Mouse (Mus musculus) heart, postnatal 0 days (tissue): ENCODE data around the gene Ppp6r1. TPM values are rescaled to one million over a fixed set of nuclear protein-coding genes. Genes with fewer than 3 reads are reported as not detected.

ENCODE experiments used
- ATAC-seq: fragments of 200-750 bp; cut with Nextera tagmentation; 2 replicates; pipeline ENCODE4 v1.8.0; 2017; ENCODE audit warnings: low read depth, moderate number of reproducible peaks, moderate library complexity; ENCODE audit not compliant: insufficient read depth
- DNase-seq: peaks from one replicate; pipeline ENCODE4 v3.0.0-alpha.2; 2016; ENCODE audit warnings: low spot score
- H3K27ac ChIP-seq: fragments of 300-500 bp; sonication (generic); 2 replicates; pipeline ENCODE4 v1.5.1; 2014; ENCODE audit warnings: low read depth, mild to moderate bottlenecking
- H3K27me3 ChIP-seq: fragments of 300-500 bp; sonication (generic); 2 replicates; pipeline ENCODE4 v1.6.1; 2014; ENCODE audit warnings: low read length, mixed read lengths; ENCODE audit not compliant: control insufficient read depth, insufficient read depth
- H3K36me3 ChIP-seq: fragments of 300-500 bp; sonication (generic); replicated peaks from 2 replicates; pipeline ENCODE4 v1.6.1; 2014; ENCODE audit warnings: low read length, mixed read lengths; ENCODE audit not compliant: control insufficient read depth, insufficient read depth
- H3K4me1 ChIP-seq: fragments of 300-500 bp; sonication (generic); 2 replicates; pipeline ENCODE4 v1.6.1; 2014; ENCODE audit warnings: antibody characterized with exemption; ENCODE audit not compliant: control insufficient read depth, insufficient read depth
- H3K4me2 ChIP-seq: fragments of 300-500 bp; sonication (generic); 2 replicates; pipeline ENCODE4 v1.6.1; 2014; ENCODE audit warnings: low read depth, mild to moderate bottlenecking, low read length, moderate library complexity
- H3K4me3 ChIP-seq: fragments of 300-500 bp; sonication (generic); 2 replicates; pipeline ENCODE4 v1.5.1; 2014; ENCODE audit warnings: low read depth, low read length
- H3K9ac ChIP-seq: fragments of 300-500 bp; sonication (generic); replicated peaks from 2 replicates; pipeline ENCODE4 v1.6.1; 2014; ENCODE audit warnings: low read depth, low read length, mixed read lengths
- H3K9me3 ChIP-seq: fragments of 300-500 bp; sonication (generic); replicated peaks from 2 replicates; pipeline ENCODE4 v1.6.1; 2016; ENCODE audit warnings: low read length; ENCODE audit not compliant: control insufficient read depth
- CTCF ChIP-seq: IDR thresholded peaks from 2 replicates; pipeline ENCODE4 v1.5.1; 2016; ENCODE audit warnings: antibody characterized with exemption, control low read depth, low read depth
- EP300 ChIP-seq: IDR thresholded peaks from 2 replicates; pipeline ENCODE4 v1.6.1; 2016; ENCODE audit warnings: antibody characterized with exemption, low read depth
- WGBS: fragments of 180-500 bp; shearing (Covaris S2); extraction: QIAGEN DNeasy Blood & Tissue Kit; methylation state at CpG from one replicate; pipeline ENCODE4 v1.1.7; 2014; 5-methylcytosine and 5-hydroxymethylcytosine counted together
- polyA plus RNA-seq: library from polyadenylated mRNA; unstranded; fragments of >200 nt; fragmentation: Nextera tagmentation; extraction: Ambion mirVana; gene quantifications from 2 replicates; pipeline ENCODE4 v1.2.1, GENCODE M21; 2015
- total RNA-seq: library from RNA; depleted of rRNA; stranded (reverse); fragments of >200 nt; gene quantifications from 2 replicates; pipeline ENCODE4 v1.2.3, GENCODE M21; 2014; ENCODE audit warnings: low replicate concordance; rRNA removed

The Ppp6r1 gene
- total RNA-seq (101 and 146 TPM in 2 replicates), polyA plus RNA-seq (4.9 and 5.7 TPM in 2 replicates)

DNA sequence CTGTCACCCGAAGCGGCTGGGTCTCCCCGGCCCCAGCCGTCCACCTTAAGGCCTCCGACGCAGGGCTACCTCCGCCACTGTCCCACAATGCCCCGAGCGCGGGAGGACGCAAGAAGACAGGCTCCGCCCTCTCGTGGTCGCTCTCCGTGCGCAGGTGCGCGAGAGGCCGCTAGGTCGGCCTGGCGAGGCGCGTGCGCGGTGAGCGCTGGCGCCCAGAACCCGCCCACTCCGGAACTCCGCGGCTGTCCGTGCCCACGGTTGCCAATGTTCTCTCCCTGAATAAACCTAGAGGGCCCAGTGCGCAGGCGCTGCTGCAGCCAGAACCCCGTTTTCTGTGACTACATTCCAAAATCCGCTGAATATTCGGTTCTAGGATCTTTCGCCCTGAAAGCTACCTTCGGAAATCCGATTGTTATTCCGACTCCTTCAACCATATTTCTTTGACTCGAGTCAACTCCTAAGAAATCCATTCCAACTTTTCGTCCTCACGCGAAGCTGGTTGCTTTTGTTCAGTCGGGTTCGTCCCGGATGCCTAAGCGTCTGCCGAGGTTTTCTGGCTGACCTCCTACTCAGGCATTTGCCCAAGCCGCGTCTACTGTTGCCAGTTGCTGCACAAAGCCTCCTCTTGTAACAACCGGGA is at the start of gene Ppp6r1:
Ppp6r1 (minus strand) TSS at position 108 of the 640 bp plus-strand sequence.
- peak; percentile 97 for DNase-seq
- peak; percentile 31 for TF ChIP-seq EP300
- TF ChIP-seq CTCF: peak; percentile 56
- peaks cover 42% of the 10 kb centered on the region for H3K4me1 ChIP-seq
- WGBS: under 1% methylated on average over 54 of the region's 54 CpGs
- peak within 1 kb of the TSS; percentile 88 for H3K27ac ChIP-seq
- H3K36me3 ChIP-seq: peaks cover 17% of the 10 kb centered on the region
- peak within 1 kb of the TSS; percentile 74 for H3K4me3 ChIP-seq
- H3K4me2 ChIP-seq: peak within 1 kb of the TSS; percentile 91
- no peaks in the 10 kb centered on the region for H3K9me3 ChIP-seq
- no peaks in the 10 kb centered on the region for H3K27me3 ChIP-seq
- H3K9ac ChIP-seq: peak within 1 kb of the TSS; percentile 91
- ATAC-seq: peak; percentile 97

DNA sequence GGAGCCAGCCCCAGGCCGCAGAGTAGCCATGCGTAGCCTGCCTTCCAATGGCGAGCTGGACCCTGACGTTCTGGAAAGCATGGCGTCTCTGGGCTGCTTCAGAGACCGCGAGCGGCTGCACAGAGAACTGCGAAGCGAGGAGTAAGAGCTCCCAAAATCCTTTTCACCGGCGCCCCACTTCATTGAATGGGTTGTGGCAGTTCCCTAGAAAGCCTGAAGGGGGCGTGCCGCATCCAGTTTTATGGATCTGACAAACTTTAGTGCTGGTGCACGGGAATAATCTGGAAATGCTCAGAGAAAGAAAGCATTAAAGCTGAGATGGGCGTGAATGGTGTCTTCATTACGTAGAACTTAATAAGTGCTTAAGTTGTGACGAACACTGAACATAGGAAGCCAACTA is 46.3 kb upstream of the Ppp6r1 start:
- Histone ChIP-seq H3K4me2 (no peak overlapping the region), H3K36me3 (no peaks in the 10 kb centered on the region), H3K4me3 (no peak overlapping the region), H3K4me1 (no peaks in the 10 kb centered on the region), H3K27ac (no peak overlapping the region), H3K27me3 (no peaks in the 10 kb centered on the region), H3K9me3 (no peaks in the 10 kb centered on the region), H3K9ac (no peak overlapping the region)
- WGBS: 50% methylated on average over 18 of the region's 18 CpGs
- ATAC-seq (no peak), DNase-seq (no peak)
- TF ChIP-seq EP300: no peak
- peak; percentile 45 for TF ChIP-seq CTCF

DNA sequence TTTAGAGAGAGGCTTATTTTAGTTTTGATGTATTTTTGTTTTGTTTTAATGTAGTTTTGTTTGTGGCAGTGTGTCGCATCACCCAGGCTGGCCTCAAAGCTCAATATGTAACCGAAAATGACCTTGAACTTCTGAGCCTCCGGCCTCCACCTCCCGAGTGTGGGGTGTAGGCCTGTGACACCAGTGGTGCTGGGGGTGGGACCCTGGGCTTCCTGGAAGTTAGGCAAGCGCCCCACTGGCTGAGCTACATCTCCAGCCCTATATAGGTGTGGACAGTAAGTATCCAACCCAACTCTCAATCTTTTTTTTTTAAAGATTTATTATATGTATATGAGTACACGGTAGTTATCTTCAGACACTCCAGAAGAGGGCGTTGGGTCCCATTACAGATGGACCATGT is 44.4 kb upstream of the Ppp6r1 start:
- ATAC-seq: no peak
- TF ChIP-seq CTCF: no peak
- no peak for TF ChIP-seq EP300
- H3K27me3 ChIP-seq: no peaks in the 10 kb centered on the region
- H3K4me2 ChIP-seq: no peak overlapping the region
- no peaks in the 10 kb centered on the region for H3K4me1 ChIP-seq
- DNase-seq: no peak
- H3K4me3 ChIP-seq: no peak overlapping the region
- H3K9me3 ChIP-seq: no peaks in the 10 kb centered on the region
- 84% methylated on average over 7 of the region's 7 CpGs for WGBS
- no peak overlapping the region for H3K9ac ChIP-seq
- no peaks in the 10 kb centered on the region for H3K36me3 ChIP-seq
- no peak overlapping the region for H3K27ac ChIP-seq

DNA sequence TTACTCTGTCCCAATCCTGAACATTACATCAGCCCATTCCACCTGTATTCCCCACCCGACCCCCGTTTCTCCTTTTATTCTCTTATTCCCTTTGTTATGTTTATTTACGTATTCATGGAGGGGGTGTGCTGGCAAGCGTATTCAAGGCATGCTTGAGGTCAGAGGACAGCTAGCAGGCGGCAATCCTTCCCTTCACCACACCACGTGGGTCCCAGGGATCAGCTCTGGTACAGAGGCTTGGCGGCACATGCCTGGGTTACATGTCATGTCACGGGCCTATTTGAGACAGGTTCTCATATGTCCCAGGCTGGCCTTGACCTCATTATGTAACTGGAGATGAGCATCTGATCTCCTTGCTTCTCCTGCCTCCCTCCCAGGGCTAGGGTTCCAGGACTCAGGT is 43.5 kb upstream of the Ppp6r1 start:
- Histone ChIP-seq H3K4me3 (no peak overlapping the region), H3K9ac (no peak overlapping the region), H3K4me1 (no peaks in the 10 kb centered on the region), H3K27me3 (no peaks in the 10 kb centered on the region), H3K27ac (no peak overlapping the region), H3K4me2 (no peak overlapping the region), H3K36me3 (0 out of 2 replicates have a peak, but pooled peaks cover 4% of the 10 kb centered on the region), H3K9me3 (no peaks in the 10 kb centered on the region)
- WGBS: 71% methylated on average over 8 of the region's 8 CpGs
- no peak for ATAC-seq
- no peak for TF ChIP-seq EP300
- no peak for TF ChIP-seq CTCF
- no peak for DNase-seq

DNA sequence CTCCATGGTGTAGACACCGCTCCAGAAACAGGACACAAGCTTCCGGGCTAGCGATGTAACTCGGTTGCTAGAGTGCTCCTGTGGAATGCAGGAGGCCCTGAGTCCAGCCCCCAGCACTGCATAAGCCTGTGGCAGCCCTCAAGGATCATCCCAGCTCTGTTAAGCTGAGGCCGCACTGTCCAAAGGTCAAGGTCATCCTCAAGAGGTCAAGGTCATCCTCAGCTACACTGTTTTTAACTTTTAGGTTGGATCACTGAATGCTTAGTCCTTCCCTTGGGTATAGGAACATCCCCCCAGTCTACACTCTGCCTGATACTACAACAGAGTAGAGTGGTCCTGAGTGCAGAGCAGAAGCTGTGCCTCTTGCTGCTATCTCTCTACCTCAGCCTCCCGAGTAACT is 34.2 kb upstream of the Ppp6r1 start:
- H3K4me3 ChIP-seq: no peak overlapping the region
- no peak for ATAC-seq
- H3K9ac ChIP-seq: no peak overlapping the region
- H3K36me3 ChIP-seq: peaks cover 4% of the 10 kb centered on the region; the same call in 1 of the 2 replicates
- H3K9me3 ChIP-seq: no peaks in the 10 kb centered on the region
- H3K4me1 ChIP-seq: no peaks in the 10 kb centered on the region
- WGBS: 74% methylated on average over 6 of the region's 6 CpGs
- TF ChIP-seq EP300 (no peak), CTCF (no peak)
- no peaks in the 10 kb centered on the region for H3K27me3 ChIP-seq
- DNase-seq: no peak
- no peak overlapping the region for H3K4me2 ChIP-seq
- no peak overlapping the region for H3K27ac ChIP-seq
